Mouse (Mus musculus) ES-E14 (cell line): ENCODE data around the gene Tle2.

Experiments
- CHD2 ChIP-seq: IDR thresholded peaks from 2 replicates; pipeline ENCODE4 v1.6.1; 2014; ENCODE audit warnings: mild to moderate bottlenecking, low read depth, low read length, inconsistent platforms
- ZC3H11A ChIP-seq: IDR thresholded peaks from 2 replicates; pipeline ENCODE4 v1.6.1; 2012; ENCODE audit warnings: low read depth, mild to moderate bottlenecking, inconsistent platforms, low read length, borderline replicate concordance
- ZNF384 ChIP-seq: IDR thresholded peaks from 2 replicates; pipeline ENCODE4 v1.6.1; 2012; ENCODE audit warnings: low read depth, low read length, inconsistent platforms

- TF ChIP-seq ZNF384 (no peak), ZC3H11A (no peak), CHD2 (no peak)
These were observed 33.9 kb downstream of the Tle2 start for GRCm38 (mm10) chr10:81608308-81608707.
